Mouse (Mus musculus): ENCODE results near the gene Gm11168. TPM values are rescaled to one million over a fixed set of nuclear protein-coding genes. Genes with fewer than 3 reads are reported as not detected.
"Not testable (repeated sequence)": the region's sequence is repeated elsewhere in the genome, so short reads cannot be mapped to it uniquely, and the experiment has no call there.

Gene Gm11168
- polyA plus RNA-seq (2015; fragmentation: Nextera tagmentation; extraction: Ambion mirVana), result not detected in 2 replicates

- H3K36me3 ChIP-seq (ENCODE audit: poor library complexity, severe bottlenecking); H3K27ac ChIP-seq; H3K4me3 ChIP-seq; H3K9ac ChIP-seq; H3K4me1 ChIP-seq; H3K4me2 ChIP-seq; H3K27me3 ChIP-seq; ATAC-seq: not testable (repeated sequence)
- peaks cover 11% of the 10 kb centered on the region for H3K9me3 ChIP-seq (replicated peaks)
- 76% methylated on average over 6 of the region's 14 CpGs for WGBS
These were observed at the start of gene Gm11168 for GRCm38 (mm10) chr9:3002794-3003396. Gene Gm11168, plus strand, starts transcription at chr9:3003346.

- not testable (repeated sequence) for H3K9me3 ChIP-seq (replicated peaks); H3K36me3 ChIP-seq (ENCODE audit: poor library complexity, severe bottlenecking); ATAC-seq; H3K9ac ChIP-seq; H3K4me3 ChIP-seq; H3K4me1 ChIP-seq; H3K27me3 ChIP-seq; H3K27ac ChIP-seq; H3K4me2 ChIP-seq
- WGBS, result 74% methylated on average over 12 of the region's 12 CpGs
These were observed 2.6 kb upstream of the Gm11168 start, which contains the start of gene Gm10722 for GRCm38 (mm10) chr9:3000445-3000972. Gene Gm10722, plus strand, starts transcription at chr9:3000922.

- not testable (repeated sequence) for H3K36me3 ChIP-seq (ENCODE audit: poor library complexity, severe bottlenecking); H3K9ac ChIP-seq; H3K27ac ChIP-seq; ATAC-seq; H3K4me1 ChIP-seq; H3K4me2 ChIP-seq; H3K9me3 ChIP-seq (replicated peaks); H3K27me3 ChIP-seq; H3K4me3 ChIP-seq
- WGBS, result 66% methylated on average over 8 of the region's 8 CpGs
These were observed 2.1 kb upstream of the Gm11168 start for GRCm38 (mm10) chr9:3001006-3001405.

GRCm38 (mm10) chr9:3001948-3002659 lies 1.0 kb upstream of the Gm11168 start:
- H3K36me3 ChIP-seq (ENCODE audit: poor library complexity, severe bottlenecking); H3K9ac ChIP-seq; H3K27ac ChIP-seq; H3K4me1 ChIP-seq; H3K4me3 ChIP-seq; H3K27me3 ChIP-seq; H3K9me3 ChIP-seq (replicated peaks); H3K4me2 ChIP-seq: not testable (repeated sequence)
- peak; percentile 86 for ATAC-seq
- 71% methylated on average over 9 of the region's 11 CpGs for WGBS

GRCm38 (mm10) chr9:3006179-3006578 lies 3.0 kb downstream of the Gm11168 start:
- H3K27ac ChIP-seq; H3K4me2 ChIP-seq; H3K27me3 ChIP-seq; H3K4me3 ChIP-seq; H3K9ac ChIP-seq; H3K4me1 ChIP-seq; ATAC-seq; H3K36me3 ChIP-seq (ENCODE audit: poor library complexity, severe bottlenecking): not testable (repeated sequence)
- peaks cover 11% of the 10 kb centered on the region for H3K9me3 ChIP-seq (replicated peaks)
- 76% methylated on average over 1 of the region's 5 CpGs for WGBS

- H3K4me1 ChIP-seq, result not testable (repeated sequence)
- ATAC-seq, result peak; percentile 71
These were observed 3.5 kb downstream of the Gm11168 start for GRCm38 (mm10) chr9:3006636-3007035.

GRCm38 (mm10) chr9:3007272-3007671 lies 4.1 kb downstream of the Gm11168 start:
- not testable (repeated sequence) for H3K9me3 ChIP-seq (replicated peaks); H3K4me1 ChIP-seq; H3K9ac ChIP-seq; H3K4me3 ChIP-seq; H3K36me3 ChIP-seq (ENCODE audit: poor library complexity, severe bottlenecking); H3K4me2 ChIP-seq; H3K27me3 ChIP-seq; H3K27ac ChIP-seq
- 78% methylated on average over 8 of the region's 9 CpGs for WGBS
- ATAC-seq, result 0 out of 2 replicates have a peak, but pooled peaks have one; percentile 14

More at GRCm38 (mm10) chr9:3006636-3007035, 3.5 kb downstream of the Gm11168 start:
- not testable (repeated sequence) for H3K36me3 ChIP-seq (ENCODE audit: poor library complexity, severe bottlenecking); H3K9ac ChIP-seq; H3K4me3 ChIP-seq; H3K27me3 ChIP-seq; H3K4me2 ChIP-seq; H3K27ac ChIP-seq
- H3K9me3 ChIP-seq (replicated peaks), result peaks cover 11% of the 10 kb centered on the region
- WGBS, result 75% methylated on average over 8 of the region's 8 CpGs

GRCm38 (mm10) chr9:3009331-3009730 lies 6.2 kb downstream of the Gm11168 start:
- not testable (repeated sequence) for H3K4me2 ChIP-seq; H3K4me1 ChIP-seq; H3K9me3 ChIP-seq (replicated peaks); H3K4me3 ChIP-seq; H3K9ac ChIP-seq; H3K36me3 ChIP-seq (ENCODE audit: poor library complexity, severe bottlenecking); H3K27me3 ChIP-seq; H3K27ac ChIP-seq
- no CpG with 5 or more reads among the region's 5 CpGs for WGBS
- peak; percentile 35; the same call in 1 of the 2 replicates for ATAC-seq

- 89% methylated on average over 3 of the region's 7 CpGs for WGBS
- not testable (repeated sequence) for H3K9me3 ChIP-seq (replicated peaks); H3K9ac ChIP-seq; H3K36me3 ChIP-seq (ENCODE audit: poor library complexity, severe bottlenecking); ATAC-seq; H3K27ac ChIP-seq; H3K27me3 ChIP-seq; H3K4me1 ChIP-seq; H3K4me2 ChIP-seq; H3K4me3 ChIP-seq
These were observed 9.0 kb downstream of the Gm11168 start for GRCm38 (mm10) chr9:3012054-3012621.

GRCm38 (mm10) chr9:3012733-3013279 lies 9.7 kb downstream of the Gm11168 start, which contains the start of gene Gm10721:
Gene Gm10721, plus strand, starts transcription at chr9:3013140.
- WGBS, result no CpG with 5 or more reads among the region's 11 CpGs
- not testable (repeated sequence) for H3K9ac ChIP-seq; H3K27me3 ChIP-seq; H3K36me3 ChIP-seq (ENCODE audit: poor library complexity, severe bottlenecking); H3K4me3 ChIP-seq; H3K4me2 ChIP-seq; H3K27ac ChIP-seq; H3K4me1 ChIP-seq; H3K9me3 ChIP-seq (replicated peaks)
- ATAC-seq, result peak; percentile 45; the same call in 1 of the 2 replicates

- 65% methylated on average over 5 of the region's 9 CpGs for whole genome bisulfite sequencing
- not testable (repeated sequence) for H3K4me3 ChIP-seq, H3K9ac ChIP-seq
These were observed 12.2 kb downstream of the Gm11168 start, which contains the start of gene Gm10720 for GRCm38 (mm10) chr9:3015354-3015753. Gene Gm10720, plus strand, starts transcription at chr9:3015654.

GRCm38 (mm10) chr9:3015896-3016295 lies 12.8 kb downstream of the Gm11168 start:
- not testable (repeated sequence) for H3K4me1 ChIP-seq; H3K4me3 ChIP-seq; H3K9ac ChIP-seq; H3K27me3 ChIP-seq; H3K4me2 ChIP-seq; H3K9me3 ChIP-seq (replicated peaks); ATAC-seq; H3K36me3 ChIP-seq (ENCODE audit: poor library complexity, severe bottlenecking); H3K27ac ChIP-seq
- WGBS, result 83% methylated on average over 6 of the region's 6 CpGs

More at GRCm38 (mm10) chr9:3015354-3015753, 12.2 kb downstream of the Gm11168 start, which contains the start of gene Gm10720:
- H3K4me2 ChIP-seq; H3K9me3 ChIP-seq (replicated peaks); H3K27ac ChIP-seq; H3K4me1 ChIP-seq; ATAC-seq; H3K36me3 ChIP-seq (ENCODE audit: poor library complexity, severe bottlenecking); H3K27me3 ChIP-seq: not testable (repeated sequence)
